Mouse (Mus musculus): Measurements from ENCODE around the gene Adam12. TPM values are rescaled to one million over a fixed set of nuclear protein-coding genes. Genes with fewer than 3 reads are reported as not detected.

Adam12 gene
- polyA plus RNA-seq, 1 experiment from 2014 or later: 1.0 TPM

DNA sequence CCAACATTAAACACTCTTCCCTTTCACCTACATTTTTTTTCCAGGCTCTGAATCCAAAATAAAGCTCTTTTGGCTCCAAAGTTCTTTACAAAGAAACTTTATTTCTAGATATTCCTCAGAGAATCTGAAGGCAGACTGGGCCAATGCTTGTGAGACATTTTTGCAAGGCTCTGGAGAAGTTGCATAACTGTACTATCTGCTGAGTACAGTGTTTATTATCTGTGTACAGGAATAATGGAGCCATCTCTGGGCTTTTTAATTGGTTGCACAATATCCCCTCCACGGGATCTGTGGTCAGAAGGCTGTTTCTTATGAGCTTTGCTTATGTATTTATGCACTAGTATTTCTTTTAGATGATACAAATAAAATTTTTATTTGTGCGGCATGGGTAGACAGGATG is 54.9 kb downstream of the Adam12 start:
- TF ChIP-seq CTCF (IDR thresholded peaks at IDR 0.05; ENCODE audit: low read depth): no peak
- Histone ChIP-seq H3K9me3 (ENCODE audit: control insufficient read depth) (no peaks in the 10 kb centered on the region), H3K36me3 (ENCODE audit: control insufficient read depth, insufficient read depth) (no peaks in the 10 kb centered on the region), H3K4me1 (replicated peaks; ENCODE audit: control insufficient read depth, insufficient read depth, low read length) (no peaks in the 10 kb centered on the region), H3K4me3 (ENCODE audit: low read depth, low read length) (no peak overlapping the region), H3K4me2 (replicated peaks; ENCODE audit: low read depth) (no peak overlapping the region), H3K27ac (ENCODE audit: low read depth, low read length) (no peak overlapping the region), H3K9ac (ENCODE audit: low read depth, low read length) (no peak overlapping the region), H3K27me3 (replicated peaks; ENCODE audit: control insufficient read depth, insufficient read depth, low read length) (no peaks in the 10 kb centered on the region)
- WGBS: 69% methylated on average over 2 of the region's 2 CpGs
- ATAC-seq: no peak

DNA sequence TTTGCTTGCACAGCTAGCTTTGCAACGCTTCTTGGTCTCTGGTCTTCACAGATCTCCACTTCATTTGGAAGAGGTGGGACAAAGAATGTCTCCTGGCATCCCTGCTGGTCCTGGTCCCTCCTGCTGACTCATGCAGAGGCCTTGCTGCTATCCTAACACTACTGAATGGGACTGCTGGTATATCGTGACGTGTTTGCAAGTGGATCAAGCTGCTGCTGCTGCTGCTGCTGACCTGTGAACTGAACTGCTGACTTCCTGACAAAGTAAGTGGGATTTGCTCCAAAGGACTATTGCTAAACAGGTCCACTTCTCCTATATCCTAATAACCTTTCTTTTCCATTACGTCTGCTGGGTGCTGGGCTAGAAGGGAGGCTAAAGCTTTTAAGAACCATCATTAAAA is 56.7 kb downstream of the Adam12 start:
- no peak for TF ChIP-seq CTCF (IDR thresholded peaks at IDR 0.05; ENCODE audit: low read depth)
- Histone ChIP-seq H3K9me3 (ENCODE audit: control insufficient read depth) (no peaks in the 10 kb centered on the region), H3K4me2 (replicated peaks; ENCODE audit: low read depth) (no peak overlapping the region), H3K27me3 (replicated peaks; ENCODE audit: control insufficient read depth, insufficient read depth, low read length) (no peaks in the 10 kb centered on the region), H3K4me1 (replicated peaks; ENCODE audit: control insufficient read depth, insufficient read depth, low read length) (no peaks in the 10 kb centered on the region), H3K4me3 (ENCODE audit: low read depth, low read length) (no peak overlapping the region), H3K9ac (ENCODE audit: low read depth, low read length) (no peak overlapping the region), H3K36me3 (ENCODE audit: control insufficient read depth, insufficient read depth) (no peaks in the 10 kb centered on the region), H3K27ac (ENCODE audit: low read depth, low read length) (no peak overlapping the region)
- WGBS: 71% methylated on average over 4 of the region's 4 CpGs
- ATAC-seq: no peak

- no peak overlapping the region for H3K4me3 ChIP-seq (ENCODE audit: low read depth, low read length)
- no peak for ATAC-seq
- H3K4me2 ChIP-seq (replicated peaks; ENCODE audit: low read depth): no peak overlapping the region
- H3K27me3 ChIP-seq (replicated peaks; ENCODE audit: control insufficient read depth, insufficient read depth, low read length): no peaks in the 10 kb centered on the region
- H3K4me1 ChIP-seq (replicated peaks; ENCODE audit: control insufficient read depth, insufficient read depth, low read length): no peaks in the 10 kb centered on the region
- no peaks in the 10 kb centered on the region for H3K9me3 ChIP-seq (ENCODE audit: control insufficient read depth)
- H3K9ac ChIP-seq (ENCODE audit: low read depth, low read length): no peak overlapping the region
- no peak overlapping the region for H3K27ac ChIP-seq (ENCODE audit: low read depth, low read length)
- no peaks in the 10 kb centered on the region for H3K36me3 ChIP-seq (ENCODE audit: control insufficient read depth, insufficient read depth)
- WGBS: 83% methylated on average over 14 of the region's 14 CpGs
- TF ChIP-seq CTCF (IDR thresholded peaks at IDR 0.05; ENCODE audit: low read depth): no peak
These were observed 58.4 kb downstream of the Adam12 start for GRCm38 (mm10) chr7:134173442-134174090.

DNA sequence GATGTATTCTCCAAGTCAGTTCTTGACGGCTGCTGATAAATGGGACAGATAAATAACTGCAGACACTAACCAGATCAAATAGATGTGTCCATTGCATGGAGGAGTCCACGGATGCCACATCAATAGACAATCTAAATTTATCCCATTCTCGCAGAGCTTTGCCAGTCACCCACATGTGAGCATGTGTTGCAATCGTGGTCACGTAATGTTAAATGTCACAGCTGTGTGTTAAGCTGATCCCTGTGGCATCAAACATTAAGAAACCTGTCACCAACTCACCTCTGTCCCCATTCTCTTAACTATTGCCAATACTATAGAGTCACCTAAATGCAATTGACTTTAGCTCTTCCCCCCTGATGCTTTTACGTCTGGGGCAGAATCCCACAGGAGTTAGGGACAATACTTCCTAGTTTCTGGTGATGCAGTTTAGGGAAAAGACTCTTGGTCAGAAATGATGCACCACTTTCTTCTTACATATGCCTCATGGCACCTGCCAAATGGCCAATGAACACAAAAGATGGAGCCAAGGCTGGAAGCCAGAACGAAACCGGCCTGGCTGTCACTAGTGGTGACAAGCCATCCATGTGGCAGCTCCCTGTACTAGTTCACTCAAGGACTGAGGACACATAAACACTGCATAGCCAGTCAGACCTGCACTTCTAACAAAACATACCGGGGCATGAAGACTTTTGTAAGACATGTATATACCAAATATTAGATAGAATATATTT is 61.6 kb downstream of the Adam12 start:
- no peak for TF ChIP-seq CTCF (IDR thresholded peaks at IDR 0.05; ENCODE audit: low read depth)
- no peaks in the 10 kb centered on the region for H3K27me3 ChIP-seq (replicated peaks; ENCODE audit: control insufficient read depth, insufficient read depth, low read length)
- no peak overlapping the region for H3K27ac ChIP-seq (ENCODE audit: low read depth, low read length)
- WGBS: 80% methylated on average over 9 of the region's 9 CpGs
- H3K4me2 ChIP-seq (replicated peaks; ENCODE audit: low read depth): no peak overlapping the region
- H3K4me3 ChIP-seq (ENCODE audit: low read depth, low read length): no peak overlapping the region
- no peak overlapping the region for H3K9ac ChIP-seq (ENCODE audit: low read depth, low read length)
- no peaks in the 10 kb centered on the region for H3K9me3 ChIP-seq (ENCODE audit: control insufficient read depth)
- H3K36me3 ChIP-seq (ENCODE audit: control insufficient read depth, insufficient read depth): no peaks in the 10 kb centered on the region
- no peak for ATAC-seq
- H3K4me1 ChIP-seq (replicated peaks; ENCODE audit: control insufficient read depth, insufficient read depth, low read length): no peaks in the 10 kb centered on the region

- no peak overlapping the region for H3K9ac ChIP-seq (ENCODE audit: low read depth, low read length)
- H3K9me3 ChIP-seq (ENCODE audit: control insufficient read depth): no peaks in the 10 kb centered on the region
- no peaks in the 10 kb centered on the region for H3K36me3 ChIP-seq (ENCODE audit: control insufficient read depth, insufficient read depth)
- H3K4me2 ChIP-seq (replicated peaks; ENCODE audit: low read depth): no peak overlapping the region
- no peak overlapping the region for H3K4me3 ChIP-seq (ENCODE audit: low read depth, low read length)
- 61% methylated on average over 2 of the region's 2 CpGs for WGBS
- H3K27ac ChIP-seq (ENCODE audit: low read depth, low read length): no peak overlapping the region
- H3K4me1 ChIP-seq (replicated peaks; ENCODE audit: control insufficient read depth, insufficient read depth, low read length): no peaks in the 10 kb centered on the region
- H3K27me3 ChIP-seq (replicated peaks; ENCODE audit: control insufficient read depth, insufficient read depth, low read length): no peaks in the 10 kb centered on the region
- no peak for ATAC-seq
- no peak for TF ChIP-seq CTCF (IDR thresholded peaks at IDR 0.05; ENCODE audit: low read depth)
These were observed 62.2 kb downstream of the Adam12 start for GRCm38 (mm10) chr7:134169780-134170179.

GRCm38 (mm10) chr7:134167586-134167985 is 64.4 kb downstream of the Adam12 start:
- Histone ChIP-seq H3K9ac (ENCODE audit: low read depth, low read length) (no peak overlapping the region), H3K4me3 (ENCODE audit: low read depth, low read length) (no peak overlapping the region), H3K4me1 (replicated peaks; ENCODE audit: control insufficient read depth, insufficient read depth, low read length) (no peaks in the 10 kb centered on the region), H3K9me3 (ENCODE audit: control insufficient read depth) (no peaks in the 10 kb centered on the region), H3K27ac (ENCODE audit: low read depth, low read length) (no peak overlapping the region), H3K4me2 (replicated peaks; ENCODE audit: low read depth) (no peak overlapping the region), H3K27me3 (replicated peaks; ENCODE audit: control insufficient read depth, insufficient read depth, low read length) (no peaks in the 10 kb centered on the region), H3K36me3 (ENCODE audit: control insufficient read depth, insufficient read depth) (no peaks in the 10 kb centered on the region)
- ATAC-seq: no peak
- TF ChIP-seq CTCF (IDR thresholded peaks at IDR 0.05; ENCODE audit: low read depth): no peak
- WGBS: 17% methylated on average over 3 of the region's 3 CpGs
